Mouse (Mus musculus) bone marrow, adult 2 months (tissue): ENCODE results near the gene Spock2.

ENCODE experiments used
- CTCF ChIP-seq: fragments of 200-500 bp; IDR thresholded peaks from 2 replicates; pipeline ENCODE4 v1.5.1; 2011; ENCODE audit warnings: low read length, control low read depth; ENCODE audit not compliant: control insufficient read depth, insufficient read depth
- POLR2A ChIP-seq: fragments of 200-500 bp; IDR thresholded peaks from 2 replicates; pipeline ENCODE4 v1.6.1; 2011; ENCODE audit warnings: low read depth, mild to moderate bottlenecking, control low read depth, low read length, borderline replicate concordance; ENCODE audit not compliant: control insufficient read depth

DNA sequence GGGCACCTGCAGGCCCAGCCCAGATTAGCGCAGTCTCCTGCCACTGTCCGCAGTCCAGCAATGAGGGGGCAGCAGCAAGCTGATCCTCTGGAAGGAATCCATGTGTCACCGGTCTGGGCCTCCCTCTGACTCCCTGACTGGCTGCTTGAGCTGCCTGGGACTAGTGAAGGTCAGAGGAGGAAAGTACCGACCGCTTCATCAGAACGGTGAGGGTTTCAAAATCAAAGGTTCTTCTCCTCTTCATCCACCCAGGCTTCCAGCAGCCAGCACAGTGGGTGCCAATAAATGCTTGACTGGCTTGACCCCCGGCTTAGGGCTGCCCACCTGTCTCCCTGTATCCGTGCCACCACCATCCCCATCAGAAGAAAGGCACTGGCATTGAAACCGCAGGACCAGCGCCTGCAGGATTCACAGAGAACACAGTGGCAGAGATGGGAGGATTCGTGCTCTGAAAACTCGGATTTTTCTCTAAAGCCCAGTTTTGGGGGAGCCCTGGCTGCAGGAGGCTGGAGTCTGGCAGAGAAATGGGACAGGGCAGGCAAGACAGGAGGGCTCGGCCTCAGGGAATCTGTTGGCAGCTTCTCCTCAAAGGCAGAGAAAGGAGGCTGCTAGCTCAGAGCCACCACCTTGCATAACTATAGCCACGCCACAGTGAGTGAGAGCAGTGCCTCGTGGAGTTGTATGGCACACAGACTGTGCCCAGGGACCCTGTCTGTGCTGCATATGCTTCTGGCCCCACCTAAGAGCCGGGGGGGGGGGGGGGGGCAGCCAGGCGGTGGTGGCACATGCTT lies 2.5 kb downstream of the Spock2 start:
- TF ChIP-seq POLR2A (no peak), CTCF (no peak)
